Mouse (Mus musculus) layer of hippocampus, postnatal 25 days (tissue): Measurements from ENCODE around the gene Hist1h2bh. TPM values are rescaled to one million over a fixed set of nuclear protein-coding genes. Genes with fewer than 3 reads are reported as not detected.

Source experiments
- DNase-seq, 2 experiments: peaks; one replicate each; pipeline ENCODE4 v3.0.0; 2022; ENCODE audit warnings: mixed read lengths in 2 of 2, low spot score in 1 of 2; ENCODE audit errors: extremely low spot score in 1 of 2
- microRNA-seq, 2 experiments: library from miRNA; unstranded; fragments of <30 nt; microRNA quantifications; one replicate each; pipeline ENCODE4 v1.2.0; 2021
- total RNA-seq, 2 experiments: library from RNA; stranded (reverse); gene quantifications; 2 replicates each; pipeline ENCODE4 v1.2.3; 2021

Hist1h2bh gene
- total RNA-seq, 2 experiments from 2014 or later: 0.94 to 1.1 TPM

GRCm38 (mm10) chr13:23510127-23510526, 33.1 kb downstream of the Hist1h2bh start:
- no peak for DNase-seq

DNA sequence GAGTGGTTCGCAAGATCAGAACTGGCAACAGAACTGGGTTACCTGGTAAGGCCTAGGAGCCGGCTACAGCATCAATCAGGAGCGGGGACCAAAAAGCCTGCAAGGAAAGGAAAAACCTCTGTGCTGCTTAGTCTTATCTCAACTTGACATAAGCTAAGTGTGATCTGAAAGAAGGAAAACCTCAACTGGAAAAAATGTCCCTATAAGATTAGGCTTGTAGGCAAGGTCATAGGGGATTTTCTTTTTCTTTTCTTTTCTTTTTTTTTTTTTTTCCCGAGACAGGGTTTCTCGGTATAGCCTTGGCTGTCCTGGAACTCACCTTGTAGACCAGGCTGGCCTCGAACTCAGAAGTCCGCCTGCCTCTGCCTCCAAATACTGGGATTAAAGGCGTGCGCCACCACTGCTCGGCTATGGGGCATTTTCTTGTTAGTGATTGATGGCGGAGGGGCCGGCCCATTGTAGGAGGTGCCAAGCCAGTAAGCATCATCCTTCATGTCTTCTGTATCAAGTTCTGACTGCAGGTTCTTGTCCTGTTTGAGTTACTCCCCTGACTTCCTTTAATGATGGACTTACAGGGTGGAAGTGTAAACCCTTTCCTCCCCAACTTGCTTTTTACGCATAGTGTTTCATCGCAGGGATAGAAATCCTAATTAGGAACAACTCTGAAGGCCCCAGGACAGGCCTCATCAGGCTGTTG, 36.2 kb downstream of the Hist1h2bh start:
- DNase-seq: no peak

DNA sequence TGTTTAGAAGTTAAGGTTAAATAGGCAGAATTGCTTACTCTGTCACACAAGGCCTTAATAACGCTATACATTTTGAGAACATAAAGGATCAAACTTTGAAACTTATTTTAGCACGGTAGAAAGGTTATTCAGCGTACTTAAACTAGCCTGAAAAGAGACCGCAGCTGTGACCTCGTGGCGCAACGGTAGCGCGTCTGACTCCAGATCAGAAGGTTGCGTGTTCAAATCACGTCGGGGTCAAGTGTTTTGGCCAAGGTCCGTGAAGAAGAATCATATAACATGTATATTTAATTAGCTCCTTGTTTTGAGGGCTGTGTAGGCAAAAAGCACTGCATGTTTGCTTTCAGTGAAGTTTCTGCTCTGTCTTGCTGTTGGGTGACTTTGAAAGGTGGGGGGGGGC, 36.8 kb downstream of the Hist1h2bh start:
- DNase-seq: no peak

DNA sequence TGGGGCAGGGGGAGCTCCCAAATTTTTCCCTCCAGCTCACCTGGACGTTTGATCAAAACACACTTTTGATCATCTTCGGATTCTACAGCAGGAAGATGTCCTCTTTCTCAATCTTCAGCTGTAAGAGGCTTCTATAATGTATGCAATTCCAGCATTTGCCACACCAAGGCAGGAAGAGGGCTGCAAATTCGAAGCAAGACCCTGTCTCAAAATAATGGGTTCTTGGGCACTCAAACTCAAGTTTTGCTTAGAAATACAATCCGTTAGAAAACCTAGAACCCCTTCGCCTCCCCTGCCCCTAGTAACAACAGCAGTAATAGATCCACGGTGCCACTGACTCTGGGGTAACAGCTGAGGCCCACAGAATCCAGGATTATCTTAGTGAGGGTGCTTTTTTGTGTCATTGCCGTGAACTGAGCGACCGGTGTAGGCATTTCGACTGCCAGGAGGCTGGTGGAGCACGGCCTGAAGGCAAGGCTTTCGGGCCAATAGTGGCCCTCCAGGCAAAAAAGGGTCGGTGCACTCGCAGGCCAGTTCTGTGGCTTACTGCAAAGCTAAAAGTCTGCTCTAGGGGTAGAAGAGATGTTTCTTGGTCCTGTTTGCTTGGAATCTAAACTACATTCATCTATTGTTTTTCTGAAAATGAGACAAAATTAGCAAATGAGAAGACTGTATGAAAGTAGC, 37.4 kb downstream of the Hist1h2bh start:
- no peak for DNase-seq

- peak; percentile 38 to 76 for DNase-seq
Observed at GRCm38 (mm10) chr13:23503797-23504196, 39.4 kb downstream of the Hist1h2bh start.

DNA sequence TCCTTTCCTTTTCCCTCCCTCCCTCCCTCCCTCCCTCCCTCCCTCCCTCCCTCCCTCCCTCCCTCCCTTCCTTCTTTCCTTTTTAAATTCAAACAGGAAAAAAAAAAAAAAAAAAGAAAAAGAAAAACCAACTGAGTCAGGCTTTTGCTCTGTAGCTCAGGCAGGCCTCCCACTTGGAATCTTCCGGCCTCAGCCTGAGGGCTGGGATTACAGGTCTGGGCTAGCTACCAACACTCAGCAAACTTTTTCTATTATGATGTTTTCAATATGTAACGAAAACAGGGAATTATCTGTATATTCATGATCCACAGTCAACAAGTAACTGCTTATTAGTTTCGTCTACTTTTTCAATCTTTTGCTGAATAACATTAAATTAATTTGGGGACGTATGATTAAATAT, 40.3 kb downstream of the Hist1h2bh start:
- no peak for DNase-seq

DNA sequence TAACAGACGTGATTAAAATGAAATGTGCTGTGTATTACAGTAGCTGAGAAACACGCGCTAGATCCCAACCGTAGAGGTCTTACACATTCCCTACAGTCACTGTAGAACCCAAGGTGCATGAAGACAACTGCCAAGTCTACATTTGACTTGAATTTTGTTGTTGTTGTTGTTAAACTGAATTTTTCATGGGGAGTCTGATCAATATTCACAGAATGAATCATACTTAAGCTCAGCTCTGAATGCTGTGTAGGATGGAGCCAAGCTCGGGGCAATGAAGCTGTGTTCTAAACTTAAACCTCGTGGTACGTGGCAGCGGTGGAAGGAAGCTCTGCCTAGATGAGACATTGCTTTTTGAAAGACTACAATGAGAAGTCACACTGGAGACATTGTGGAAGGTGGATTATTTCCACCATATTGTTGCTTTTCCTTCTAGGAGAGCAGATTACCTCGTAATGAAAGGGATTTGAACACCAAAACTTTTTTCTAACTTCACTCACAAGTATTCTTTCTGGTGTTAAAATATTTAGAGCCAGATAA, 41.1 kb downstream of the Hist1h2bh start:
- no peak for DNase-seq

DNA sequence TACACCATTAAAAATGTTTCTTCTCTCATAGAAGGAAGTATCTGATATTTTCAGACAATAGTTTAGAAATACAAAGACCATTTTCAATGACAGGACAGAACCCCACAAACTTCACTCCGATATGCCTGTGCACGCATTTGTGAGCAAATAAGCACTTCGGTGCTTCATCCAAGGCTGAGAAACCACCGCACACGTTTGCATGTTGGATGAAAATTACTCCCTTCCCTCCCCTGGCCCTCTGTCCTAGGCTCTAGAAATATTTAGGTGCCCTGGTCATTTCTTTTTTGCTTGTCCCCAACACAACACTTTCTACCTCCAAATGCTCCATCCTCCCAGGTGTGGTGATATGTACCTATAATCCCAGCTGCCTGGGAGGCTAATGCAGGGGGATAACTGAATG, 41.7 kb downstream of the Hist1h2bh start:
- DNase-seq: no peak

DNA sequence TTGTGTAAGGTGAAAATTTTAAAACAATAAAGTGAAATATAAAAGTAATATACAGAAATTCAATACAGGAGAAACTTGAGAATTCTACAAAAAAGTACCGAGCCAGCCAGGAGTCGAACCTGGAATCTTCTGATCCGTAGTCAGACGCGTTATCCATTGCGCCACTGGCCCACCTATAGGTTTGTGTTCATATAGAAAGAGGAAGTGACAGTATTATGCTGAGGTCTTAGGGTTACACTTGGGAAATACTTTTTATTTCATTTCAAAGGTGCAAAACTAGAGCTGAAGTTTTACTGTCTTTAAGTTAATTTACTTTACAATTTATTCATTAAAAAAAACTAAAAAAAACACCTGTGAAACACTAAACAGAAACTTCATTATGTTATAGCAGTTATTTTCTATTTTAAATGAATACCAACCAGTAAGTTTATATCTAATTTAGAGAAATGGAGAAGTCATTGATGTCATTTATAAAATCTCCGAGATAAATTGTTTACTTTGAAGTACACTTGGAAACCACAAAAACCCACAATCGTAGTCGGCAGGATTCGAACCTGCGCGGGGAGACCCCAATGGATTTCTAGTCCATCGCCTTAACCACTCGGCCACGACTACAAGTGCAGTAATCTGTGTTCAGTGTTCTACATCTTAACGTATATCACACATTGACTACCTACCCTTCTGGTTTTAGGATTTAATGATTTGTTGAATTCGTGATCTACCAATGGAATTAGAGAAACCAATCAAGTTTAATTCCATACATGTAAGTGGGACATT, 42.6 kb downstream of the Hist1h2bh start:
- peak; percentile 39 to 72 for DNase-seq

- no peak for DNase-seq
Observed at GRCm38 (mm10) chr13:23499943-23500342, 43.2 kb downstream of the Hist1h2bh start.

DNA sequence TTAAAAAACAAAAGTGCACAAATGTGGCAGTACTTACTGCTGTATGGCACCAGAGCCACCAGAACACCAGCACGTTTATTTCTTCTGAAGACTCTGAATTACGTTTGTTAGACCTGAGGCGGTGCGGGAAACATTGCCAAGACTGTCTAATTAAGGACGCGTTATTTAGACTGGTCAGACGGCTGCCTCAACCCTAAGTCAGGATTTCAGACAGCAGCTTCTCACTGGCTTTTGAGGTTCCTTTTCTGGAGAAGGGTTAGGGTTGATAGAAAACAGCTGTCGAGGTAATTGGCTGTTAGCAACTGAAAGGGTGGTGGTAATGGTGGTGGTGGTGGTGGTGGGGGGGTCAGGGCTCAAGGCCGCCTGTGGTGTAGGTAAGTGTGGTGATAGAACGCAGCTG, 44.5 kb downstream of the Hist1h2bh start:
- DNase-seq: no peak

GRCm38 (mm10) chr13:23497656-23498321, 45.4 kb downstream of the Hist1h2bh start:
- peak; percentile 30 to 57 for DNase-seq

DNA sequence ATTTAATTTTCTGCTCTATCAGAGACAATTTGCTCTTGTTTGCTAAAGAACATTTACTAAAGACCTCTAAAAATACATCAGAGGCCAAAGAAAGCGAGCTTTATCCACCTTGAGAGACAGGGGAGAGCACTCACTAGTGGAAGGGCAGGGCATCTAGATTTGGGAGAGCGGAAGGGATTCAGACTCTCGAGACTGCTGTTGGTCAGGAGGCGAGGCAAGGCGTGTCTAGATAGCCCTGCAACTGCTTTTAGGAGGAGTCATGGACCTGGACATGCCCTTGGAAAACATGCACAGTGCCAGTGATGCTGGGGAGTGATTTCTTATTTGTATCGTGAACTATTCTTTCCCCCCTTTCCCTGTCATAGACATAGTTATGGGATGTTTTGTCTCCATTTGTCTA, 47.7 kb downstream of the Hist1h2bh start:
- no peak for DNase-seq

DNA sequence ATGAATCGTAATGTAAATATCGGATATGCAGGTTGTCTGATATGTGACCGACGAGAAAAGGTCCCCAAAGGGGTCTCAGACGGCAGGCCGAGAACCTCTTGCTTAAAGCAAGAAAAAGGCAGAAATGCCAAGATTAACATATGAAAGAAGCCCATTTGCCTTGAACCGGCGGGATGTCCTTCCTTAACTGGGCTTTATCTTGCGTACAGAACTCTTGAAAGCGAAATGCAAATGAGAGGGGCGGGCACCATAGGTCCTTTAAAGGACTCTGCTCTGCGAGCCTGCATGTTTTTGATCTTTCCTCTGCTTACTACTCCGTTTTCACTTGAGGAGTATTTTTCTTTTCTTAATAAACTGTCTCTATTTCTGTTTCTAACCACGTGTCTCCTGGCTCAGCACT, 51.2 kb downstream of the Hist1h2bh start:
- DNase-seq: no peak

Small RNAs within 50 kb of the gene (microRNA-seq; reads per million reads assigned to microRNA genes)
- gene Gm44297 (0 reads per million in 2 experiments), gene Gm44359 (0 reads per million in 2 experiments), gene Gm44394 (0 reads per million in 2 experiments), gene n-TStga1 (0 to 0.18 reads per million in 2 experiments)

Other genes with a start within 250 kb of the Hist1h2bh start
- 10 to 100 TPM; 34.3 to 40.0 TPM for gene Zfp322a, start 174.2 kb downstream of the Hist1h2bh start, total RNA-seq
- 1 to 10 TPM; 8.5 to 8.9 TPM for gene Abt1, start 119.5 kb downstream of the Hist1h2bh start, total RNA-seq
- gene Btn1a1, start 77.5 kb downstream of the Hist1h2bh start, total RNA-seq: not detected
- under 1 TPM; 0.59 to 0.66 TPM for gene Btn2a2, start 54.5 kb downstream of the Hist1h2bh start, total RNA-seq
- 100 to 1,000 TPM; 289 to 367 TPM for gene Hist1h4h, start 12.3 kb downstream of the Hist1h2bh start, total RNA-seq
- 10 to 100 TPM in 1 of 2 experiments, 1 to 10 TPM in 1; 7.8 to 12.2 TPM for gene Hist1h2af, start 9.5 kb downstream of the Hist1h2bh start, total RNA-seq
- 1 to 10 TPM; 3.6 to 5.7 TPM for gene Hist1h3g, start 8.0 kb downstream of the Hist1h2bh start, total RNA-seq
- gene Hist1h3f, start 660 bp upstream of the Hist1h2bh start, total RNA-seq: 10 to 100 TPM; 15.7 to 16.5 TPM
- gene Hist1h4f, start 8.3 kb upstream of the Hist1h2bh start, total RNA-seq: 100 to 1,000 TPM; 127 to 164 TPM
- 1 to 10 TPM; 4.7 to 4.8 TPM for gene Hist1h1d, start 9.9 kb upstream of the Hist1h2bh start, total RNA-seq
- 10 to 100 TPM; 47.8 to 50.0 TPM for gene Hist1h3e, start 19.0 kb upstream of the Hist1h2bh start, total RNA-seq
- gene Hist1h2ae, start 27.8 kb upstream of the Hist1h2bh start, total RNA-seq: 1 to 10 TPM; 4.6 to 7.9 TPM
- 10 to 100 TPM; 79.1 to 83.5 TPM for gene Hist1h2bg, start 28.0 kb upstream of the Hist1h2bh start, total RNA-seq
- gene Hist1h2bf, start 30.8 kb upstream of the Hist1h2bh start, total RNA-seq: 10 to 100 TPM; 26.4 to 30.6 TPM
- 10 to 100 TPM in 1 of 2 experiments, 1 to 10 TPM in 1; 7.1 to 11.6 TPM for gene Hist1h2ad, start 31.0 kb upstream of the Hist1h2bh start, total RNA-seq
- gene Hist1h3d, start 32.4 kb upstream of the Hist1h2bh start, total RNA-seq: 10 to 100 TPM; 10.0 to 14.4 TPM
- gene Hist1h4d, start 38.2 kb upstream of the Hist1h2bh start, total RNA-seq: 100 to 1,000 TPM; 129 to 153 TPM
- gene Hist1h2be, start 77.7 kb upstream of the Hist1h2bh start, total RNA-seq: 1 to 10 TPM; 7.1 to 8.3 TPM
- 10 to 100 TPM; 45.8 to 59.4 TPM for gene Hist1h1e, start 79.2 kb upstream of the Hist1h2bh start, total RNA-seq
- gene Hist1h2ac, start 140.6 kb upstream of the Hist1h2bh start, total RNA-seq: 1 to 10 TPM; 3.1 to 3.3 TPM
- gene Hist1h2bc, start 140.8 kb upstream of the Hist1h2bh start, total RNA-seq: 10 to 100 TPM; 50.7 to 51.1 TPM
- gene Hist1h1t, start 152.4 kb upstream of the Hist1h2bh start, total RNA-seq: not detected
- 100 to 1,000 TPM in 1 of 2 experiments, 10 to 100 TPM in 1; 92.2 to 102 TPM for gene Hist1h4c, start 155.1 kb upstream of the Hist1h2bh start, total RNA-seq
- gene Hfe, start 167.5 kb upstream of the Hist1h2bh start, total RNA-seq: 1 to 10 TPM; 3.5 to 3.6 TPM
- gene Hist1h1c, start 195.4 kb upstream of the Hist1h2bh start, total RNA-seq: 10 to 100 TPM; 53.2 to 69.4 TPM
- gene Hist1h3c, start 202.2 kb upstream of the Hist1h2bh start, total RNA-seq: 1 to 10 TPM; 4.6 to 6.0 TPM
- 10 to 100 TPM; 20.1 to 33.5 TPM for gene Hist1h2bb, start 203.3 kb upstream of the Hist1h2bh start, total RNA-seq
- gene Hist1h2ab, start 207.7 kb upstream of the Hist1h2bh start, total RNA-seq: 10 to 100 TPM; 24.8 to 42.0 TPM
- 10 to 100 TPM; 12.3 to 22.8 TPM for gene Hist1h3b, start 208.9 kb upstream of the Hist1h2bh start, total RNA-seq
- 10 to 100 TPM; 71.8 to 80.9 TPM for gene Hist1h4b, start 213.6 kb upstream of the Hist1h2bh start, total RNA-seq
- gene Hist1h4a, start 217.8 kb upstream of the Hist1h2bh start, total RNA-seq: 10 to 100 TPM; 42.9 to 58.9 TPM
- 10 to 100 TPM; 30.8 to 53.8 TPM for gene Hist1h3a, start 219.0 kb upstream of the Hist1h2bh start, total RNA-seq
- 10 to 100 TPM; 15.6 to 24.5 TPM for gene Hist1h1a, start 220.3 kb upstream of the Hist1h2bh start, total RNA-seq
- not detected for gene Trim38, start 226.5 kb upstream of the Hist1h2bh start, total RNA-seq